Mouse (Mus musculus) heart, embryonic 11.5 days (tissue): ENCODE measurements at regions not wholly inside any gene's neighbourhood (a gene's known extent, or its start where the extent isn't known, plus 50 kb on each side); places are given as distances from the start of the nearest gene placed in this dataset.

ENCODE experiments used
- ATAC-seq: fragments of 200-750 bp; cut with Nextera tagmentation; replicated peaks from 2 replicates; pipeline ENCODE4 v1.8.0; 2017; ENCODE audit warnings: moderate library complexity; ENCODE audit not compliant: insufficient number of reproducible peaks, low FRiP score, low TSS enrichment
- H3K27ac ChIP-seq: fragments of 300-500 bp; sonication (generic); 2 replicates; pipeline ENCODE4 v1.5.1; 2014; ENCODE audit warnings: mild to moderate bottlenecking, low read depth, low read length
- H3K27me3 ChIP-seq: fragments of 300-500 bp; sonication (generic); 2 replicates; pipeline ENCODE4 v1.6.1; 2014; ENCODE audit warnings: mild to moderate bottlenecking, low read length, mixed read lengths; ENCODE audit not compliant: control insufficient read depth, insufficient read depth
- H3K36me3 ChIP-seq: fragments of 300-500 bp; sonication (generic); 2 replicates; pipeline ENCODE4 v1.6.1; 2014; ENCODE audit warnings: mild to moderate bottlenecking, low read length, moderate library complexity, mixed read lengths; ENCODE audit not compliant: control insufficient read depth, insufficient read depth
- H3K4me1 ChIP-seq: fragments of 300-500 bp; sonication (generic); 2 replicates; pipeline ENCODE4 v1.6.1; 2014; ENCODE audit warnings: low read length; ENCODE audit not compliant: control insufficient read depth, insufficient read depth
- H3K4me2 ChIP-seq: fragments of 300-500 bp; sonication (generic); 2 replicates; pipeline ENCODE4 v1.6.1; 2014; ENCODE audit warnings: mild to moderate bottlenecking, moderate library complexity
- H3K4me3 ChIP-seq: fragments of 300-500 bp; sonication (generic); 2 replicates; pipeline ENCODE4 v1.5.1; 2014; ENCODE audit warnings: low read depth, low read length
- H3K9ac ChIP-seq: fragments of 300-500 bp; sonication (generic); 2 replicates; pipeline ENCODE4 v1.6.1; 2014; ENCODE audit warnings: mild to moderate bottlenecking, low read depth, low read length, moderate library complexity
- H3K9me3 ChIP-seq: fragments of 300-500 bp; sonication (generic); replicated peaks from 2 replicates; pipeline ENCODE4 v1.6.1; 2016; ENCODE audit warnings: low read length; ENCODE audit not compliant: control insufficient read depth
- WGBS: fragments of 180-500 bp; shearing (Covaris S2); extraction: QIAGEN DNeasy Blood & Tissue Kit; methylation state at CpG from one replicate; pipeline ENCODE4 v1.1.7; 2014; ENCODE audit not compliant: insufficient replicate concordance; 5-methylcytosine and 5-hydroxymethylcytosine counted together

DNA sequence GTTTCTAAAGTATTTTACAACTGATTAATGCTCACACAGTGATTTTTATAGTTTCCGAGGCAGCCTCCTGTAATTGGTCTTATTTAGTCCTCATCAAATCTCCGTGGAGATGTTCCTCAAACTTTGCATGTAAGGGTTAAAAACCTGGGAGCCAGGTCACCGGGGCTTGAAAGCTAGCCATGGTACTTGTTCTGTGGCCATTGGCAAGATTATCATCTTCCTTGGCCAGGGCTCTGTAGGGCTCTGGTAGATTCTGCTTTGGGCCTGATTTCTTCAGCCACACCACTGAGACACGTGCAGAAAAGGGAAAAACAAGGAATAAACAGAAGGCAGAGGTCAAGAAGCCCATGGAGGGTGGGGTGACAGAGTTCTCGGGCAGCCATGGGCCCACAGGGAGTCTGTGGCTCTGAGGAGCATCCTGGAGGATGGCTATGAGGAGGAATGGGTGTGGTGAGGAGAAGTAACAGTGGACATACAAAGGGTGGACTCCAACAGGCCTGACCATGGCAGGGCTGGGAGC, 50.7 kb upstream of the Eps8l3 start:
- H3K9me3 ChIP-seq: no peaks in the 10 kb centered on the region
- ATAC-seq: no peak
- no peak overlapping the region for H3K4me2 ChIP-seq
- no peak overlapping the region for H3K9ac ChIP-seq
- H3K36me3 ChIP-seq: no peaks in the 10 kb centered on the region
- peaks cover 3% of the 10 kb centered on the region; the same call in 1 of the 2 replicates for H3K27me3 ChIP-seq
- no peaks in the 10 kb centered on the region; the same call in none of the 2 replicates for H3K4me1 ChIP-seq
- no peak overlapping the region for H3K27ac ChIP-seq
- no peak overlapping the region for H3K4me3 ChIP-seq
- 78% methylated on average over 5 of the region's 5 CpGs for WGBS

DNA sequence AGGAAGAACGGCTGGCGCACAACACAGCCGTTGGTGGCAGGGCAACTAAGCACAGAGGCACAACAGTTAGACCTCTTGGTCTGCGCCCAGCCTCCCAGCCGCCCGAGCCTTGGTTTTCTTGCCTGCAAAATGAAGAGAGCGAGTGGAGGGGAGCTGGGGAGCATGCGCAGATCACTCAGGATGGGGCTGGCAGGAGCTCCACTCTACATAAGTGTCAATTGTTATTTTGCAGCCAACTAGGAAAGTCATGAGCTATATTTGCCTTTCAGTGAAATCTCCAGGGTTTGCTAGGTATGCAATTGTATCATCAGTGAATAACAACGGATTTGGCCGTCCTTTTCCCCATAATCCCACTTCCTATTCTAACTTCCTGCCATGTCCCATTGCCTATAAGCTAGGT, 51.6 kb upstream of the Eps8l3 start:
- Histone ChIP-seq H3K9me3 (no peaks in the 10 kb centered on the region), H3K9ac (no peak overlapping the region), H3K4me2 (no peak overlapping the region), H3K4me1 (no peaks in the 10 kb centered on the region; the same call in none of the 2 replicates), H3K36me3 (no peaks in the 10 kb centered on the region), H3K4me3 (no peak overlapping the region), H3K27me3 (peaks cover 3% of the 10 kb centered on the region; the same call in 1 of the 2 replicates), H3K27ac (no peak overlapping the region)
- ATAC-seq: no peak
- 86% methylated on average over 10 of the region's 10 CpGs for WGBS

DNA sequence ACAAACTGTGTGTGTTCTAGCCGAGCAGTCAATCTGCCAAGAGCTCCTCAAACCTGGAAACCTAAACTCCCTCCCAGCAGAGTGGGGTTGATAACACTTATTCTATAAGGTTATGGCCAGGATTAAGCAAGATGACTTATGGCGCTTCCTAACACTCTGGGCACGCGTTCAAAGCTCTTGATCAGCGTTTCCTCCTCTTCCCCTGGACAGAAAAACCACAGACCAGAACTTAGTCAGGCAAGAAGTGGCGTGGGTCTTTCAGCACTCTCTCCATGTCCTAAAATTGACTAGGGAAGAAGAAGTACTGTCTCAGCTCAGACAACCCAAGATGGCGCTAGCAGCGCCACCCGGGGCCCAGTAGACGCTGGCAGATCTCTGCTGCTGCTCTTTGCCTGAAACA, 52.7 kb upstream of the Eps8l3 start:
- no peaks in the 10 kb centered on the region for H3K36me3 ChIP-seq
- H3K9me3 ChIP-seq: no peaks in the 10 kb centered on the region
- WGBS: 92% methylated on average over 10 of the region's 10 CpGs
- H3K9ac ChIP-seq: no peak overlapping the region
- H3K4me1 ChIP-seq: no peaks in the 10 kb centered on the region; the same call in none of the 2 replicates
- no peak overlapping the region for H3K27ac ChIP-seq
- H3K4me3 ChIP-seq: no peak overlapping the region
- peaks cover 3% of the 10 kb centered on the region; the same call in 1 of the 2 replicates for H3K27me3 ChIP-seq
- no peak overlapping the region for H3K4me2 ChIP-seq
- ATAC-seq: no peak

DNA sequence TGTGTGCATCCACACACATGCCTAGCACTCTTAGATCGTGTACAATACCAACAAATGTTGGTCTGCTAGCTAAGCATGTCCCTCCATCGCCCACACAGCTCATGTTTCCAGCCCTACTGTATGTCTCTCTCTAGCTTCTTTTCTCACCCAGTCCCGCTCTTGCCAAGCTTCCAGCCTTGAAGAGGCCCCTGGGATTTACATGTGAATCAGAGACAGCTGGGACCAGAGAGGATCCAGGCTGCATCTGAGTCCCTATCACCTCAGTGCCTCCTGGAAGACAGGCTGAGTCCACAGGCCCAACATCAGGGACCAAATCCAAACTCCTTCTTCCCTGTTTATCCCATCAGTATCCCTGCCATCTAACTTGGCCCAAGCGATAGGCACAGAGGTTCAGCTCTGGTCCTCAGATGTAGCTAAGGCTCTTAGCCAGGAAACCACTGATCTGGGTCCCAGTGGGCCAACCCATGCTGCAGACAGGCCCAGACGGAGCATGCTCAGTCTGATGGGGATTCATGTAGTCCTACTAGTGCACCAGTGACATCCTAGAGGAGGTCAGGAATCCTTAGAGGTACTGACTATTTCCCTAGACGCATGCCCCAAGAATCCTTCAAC, 53.3 kb upstream of the Eps8l3 start:
- Histone ChIP-seq H3K4me3 (no peak overlapping the region), H3K27ac (no peak overlapping the region), H3K9ac (no peak overlapping the region), H3K36me3 (no peaks in the 10 kb centered on the region), H3K9me3 (no peaks in the 10 kb centered on the region), H3K27me3 (no peaks in the 10 kb centered on the region), H3K4me2 (no peak overlapping the region), H3K4me1 (peaks cover 6% of the 10 kb centered on the region)
- 91% methylated on average over 6 of the region's 6 CpGs for WGBS
- ATAC-seq: no peak

DNA sequence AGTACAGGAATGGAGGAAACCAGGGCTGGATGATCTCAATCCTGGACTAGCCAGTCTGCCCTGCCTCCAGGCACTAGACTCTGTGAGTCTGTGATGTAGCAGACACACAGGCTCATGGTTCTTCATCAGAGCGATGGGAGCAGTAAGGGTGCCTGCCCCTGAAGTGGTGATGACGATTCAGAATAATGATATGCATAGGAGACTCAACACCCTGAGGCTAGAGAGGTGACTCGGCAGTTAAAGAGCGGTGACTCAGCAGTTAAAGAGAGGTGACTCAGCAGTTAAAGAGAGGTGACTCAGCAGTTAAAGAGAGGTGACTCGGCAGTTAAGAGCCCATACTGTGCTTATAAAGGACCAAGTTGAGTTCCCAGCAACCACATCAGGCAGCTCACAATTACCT, 53.9 kb upstream of the Eps8l3 start:
- Histone ChIP-seq H3K4me3 (no peak overlapping the region), H3K36me3 (no peaks in the 10 kb centered on the region), H3K4me1 (peaks cover 7% of the 10 kb centered on the region), H3K27me3 (no peaks in the 10 kb centered on the region), H3K27ac (no peak overlapping the region), H3K9me3 (no peaks in the 10 kb centered on the region), H3K4me2 (no peak overlapping the region), H3K9ac (no peak overlapping the region)
- no peak for ATAC-seq
- WGBS: 88% methylated on average over 5 of the region's 5 CpGs

DNA sequence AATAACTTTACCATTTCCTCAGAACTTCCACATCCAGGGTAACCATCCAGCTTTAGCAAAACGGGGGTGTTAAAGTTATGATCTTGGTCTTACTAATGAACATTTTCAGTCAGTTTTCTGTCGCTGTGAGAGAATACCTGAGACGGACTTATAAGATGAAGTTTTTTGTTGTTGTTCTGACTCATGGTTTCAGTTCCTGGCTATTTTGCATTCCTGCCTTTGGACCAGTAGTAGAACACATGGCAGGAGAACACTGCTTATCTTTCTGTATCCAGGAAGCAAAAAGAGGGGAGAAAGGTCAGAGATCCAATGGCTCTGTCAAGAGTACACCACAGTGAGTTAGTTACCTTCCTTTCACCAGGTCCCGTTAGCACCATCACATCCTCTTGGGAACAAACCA, 54.5 kb upstream of the Eps8l3 start:
- 76% methylated on average over 4 of the region's 4 CpGs for WGBS
- no peaks in the 10 kb centered on the region for H3K27me3 ChIP-seq
- no peak overlapping the region for H3K4me3 ChIP-seq
- no peak overlapping the region for H3K27ac ChIP-seq
- H3K4me2 ChIP-seq: no peak overlapping the region
- H3K36me3 ChIP-seq: no peaks in the 10 kb centered on the region
- ATAC-seq: no peak
- peaks cover 7% of the 10 kb centered on the region for H3K4me1 ChIP-seq
- H3K9me3 ChIP-seq: no peaks in the 10 kb centered on the region
- H3K9ac ChIP-seq: no peak overlapping the region

DNA sequence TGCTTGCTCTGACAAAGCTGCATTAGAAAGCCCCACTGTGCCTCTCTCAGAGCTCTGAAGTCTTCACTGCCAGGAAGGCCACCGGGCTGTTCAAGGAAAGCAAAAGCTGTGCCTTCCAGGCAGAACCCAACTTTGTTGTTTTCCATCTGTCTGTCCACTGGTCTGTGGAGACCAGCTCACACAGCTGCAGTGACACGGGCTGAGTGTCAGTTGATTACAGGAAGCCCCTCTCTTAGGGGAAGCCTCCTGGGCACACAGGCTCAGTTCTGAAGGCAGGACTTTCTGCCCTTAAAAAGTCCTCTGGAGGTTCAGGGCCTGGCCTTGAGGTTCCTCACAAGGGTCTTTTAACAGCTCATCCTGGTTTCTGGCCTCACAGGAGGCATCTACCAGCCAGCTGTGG, 55.1 kb upstream of the Eps8l3 start:
- H3K9me3 ChIP-seq: no peaks in the 10 kb centered on the region
- no peaks in the 10 kb centered on the region for H3K36me3 ChIP-seq
- H3K4me1 ChIP-seq: peaks cover 7% of the 10 kb centered on the region
- no peaks in the 10 kb centered on the region for H3K27me3 ChIP-seq
- no peak overlapping the region for H3K9ac ChIP-seq
- no peak for ATAC-seq
- 41% methylated on average over 2 of the region's 2 CpGs for WGBS
- no peak overlapping the region for H3K4me2 ChIP-seq
- H3K27ac ChIP-seq: no peak overlapping the region
- no peak overlapping the region for H3K4me3 ChIP-seq

DNA sequence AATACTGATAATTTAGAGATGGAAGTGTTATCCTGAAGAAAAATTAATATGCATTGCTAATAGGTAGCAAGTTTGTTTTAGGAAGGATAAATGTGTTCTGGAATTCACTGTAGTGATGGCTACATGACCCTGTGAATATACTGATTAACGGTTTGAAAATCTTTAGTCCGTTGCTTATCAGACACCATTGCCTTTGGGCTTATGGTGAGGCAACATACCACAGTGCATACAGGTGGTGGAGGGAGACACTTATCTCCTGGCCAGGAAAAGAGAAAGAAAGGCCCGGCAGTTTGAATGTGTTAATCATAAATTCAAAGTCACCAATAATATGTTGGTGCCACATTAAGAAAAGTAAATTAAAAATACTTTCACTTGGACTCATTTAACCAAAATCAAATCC, 57.4 kb upstream of the Eps8l3 start:
- Histone ChIP-seq H3K4me1 (peaks cover 7% of the 10 kb centered on the region), H3K4me2 (no peak overlapping the region), H3K9ac (no peak overlapping the region), H3K27me3 (no peaks in the 10 kb centered on the region), H3K9me3 (no peaks in the 10 kb centered on the region), H3K36me3 (no peaks in the 10 kb centered on the region), H3K4me3 (no peak overlapping the region), H3K27ac (no peak overlapping the region)
- WGBS: 54% methylated on average over 3 of the region's 3 CpGs
- no peak for ATAC-seq
